Mouse (Mus musculus): ENCODE data around the gene Bloc1s1. TPM values are rescaled to one million over a fixed set of nuclear protein-coding genes. Genes with fewer than 3 reads are reported as not detected.

The Bloc1s1 gene
- polyA plus RNA-seq, 1 experiment from 2014 or later: 235 TPM

GRCm38 (mm10) chr10:128940475-128941061 is 16.7 kb upstream of the Bloc1s1 start:
- no peak for ATAC-seq (ENCODE audit: low FRiP score)
- no peak overlapping the region for H3K27ac ChIP-seq
- H3K4me2 ChIP-seq (replicated peaks): no peak overlapping the region
- 86% methylated on average over 10 of the region's 10 CpGs for WGBS
- H3K27me3 ChIP-seq: peaks cover 11% of the 10 kb centered on the region
- no peak overlapping the region for H3K4me3 ChIP-seq
- H3K9me3 ChIP-seq (replicated peaks): no peaks in the 10 kb centered on the region
- no peaks in the 10 kb centered on the region for H3K4me1 ChIP-seq
- H3K36me3 ChIP-seq: no peaks in the 10 kb centered on the region
- H3K9ac ChIP-seq: no peak overlapping the region

GRCm38 (mm10) chr10:128938974-128939373 is 15.1 kb upstream of the Bloc1s1 start:
- Histone ChIP-seq H3K36me3 (no peaks in the 10 kb centered on the region), H3K4me1 (peaks cover 7% of the 10 kb centered on the region), H3K27ac (no peak overlapping the region), H3K4me2 (replicated peaks) (no peak overlapping the region), H3K9ac (no peak overlapping the region), H3K9me3 (replicated peaks) (no peaks in the 10 kb centered on the region), H3K27me3 (peaks cover 27% of the 10 kb centered on the region), H3K4me3 (no peak overlapping the region)
- ATAC-seq (ENCODE audit: low FRiP score): no peak
- 62% methylated on average over 5 of the region's 5 CpGs for WGBS

- Histone ChIP-seq H3K9ac (no peak overlapping the region), H3K9me3 (replicated peaks) (no peaks in the 10 kb centered on the region), H3K4me3 (no peak overlapping the region), H3K36me3 (no peaks in the 10 kb centered on the region), H3K4me1 (peaks cover 10% of the 10 kb centered on the region), H3K27me3 (peaks cover 32% of the 10 kb centered on the region), H3K27ac (no peak overlapping the region), H3K4me2 (replicated peaks) (no peak overlapping the region)
- WGBS: 83% methylated on average over 9 of the region's 9 CpGs
- ATAC-seq (ENCODE audit: low FRiP score): no peak
Measured at GRCm38 (mm10) chr10:128938457-128938856, 14.6 kb upstream of the Bloc1s1 start.

DNA sequence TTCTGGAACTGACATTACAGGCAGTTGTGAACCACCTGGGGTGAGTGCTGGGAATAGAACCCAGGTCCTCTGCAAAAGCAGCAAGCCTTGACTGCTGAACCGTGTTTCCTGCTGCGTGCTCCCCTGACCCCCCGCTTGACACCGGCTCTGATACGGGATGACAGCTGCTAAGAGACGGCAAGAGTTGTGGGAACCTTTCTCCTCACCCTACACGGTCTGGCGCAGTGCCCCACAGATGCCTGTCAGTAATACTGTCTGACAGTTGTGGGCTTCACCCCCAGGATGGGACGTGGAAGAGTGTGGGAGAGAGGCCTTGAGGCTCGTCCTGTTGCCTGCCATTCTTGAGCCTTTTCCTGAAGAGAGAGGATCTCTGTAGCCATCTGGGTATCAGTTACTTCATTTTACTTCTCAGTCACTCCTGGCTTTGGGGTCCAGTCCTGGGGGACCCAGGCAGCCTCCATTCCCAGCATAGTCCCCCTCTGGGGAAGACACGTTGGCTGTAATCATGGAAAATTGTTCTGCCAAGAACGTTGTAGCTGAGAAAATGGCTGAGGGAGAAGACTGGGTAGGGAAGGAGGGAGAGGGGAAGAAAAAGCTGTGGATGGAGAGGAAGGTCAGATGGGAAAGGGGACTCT is 14.0 kb upstream of the Bloc1s1 start:
- H3K36me3 ChIP-seq: no peaks in the 10 kb centered on the region
- 68% methylated on average over 12 of the region's 12 CpGs for WGBS

GRCm38 (mm10) chr10:128935826-128936440 is 12.1 kb upstream of the Bloc1s1 start:
- H3K4me1 ChIP-seq: peaks cover 12% of the 10 kb centered on the region
- H3K27ac ChIP-seq: no peak overlapping the region
- H3K4me2 ChIP-seq (replicated peaks): no peak overlapping the region
- H3K4me3 ChIP-seq: no peak overlapping the region
- WGBS: 74% methylated on average over 8 of the region's 8 CpGs
- H3K9me3 ChIP-seq (replicated peaks): no peaks in the 10 kb centered on the region
- H3K9ac ChIP-seq: no peak overlapping the region
- ATAC-seq (ENCODE audit: low FRiP score): no peak
- no peaks in the 10 kb centered on the region for H3K36me3 ChIP-seq
- peaks cover 56% of the 10 kb centered on the region for H3K27me3 ChIP-seq

More for the DNA sequence above, 14.0 kb upstream of the Bloc1s1 start:
- Histone ChIP-seq H3K27ac (no peak overlapping the region), H3K4me3 (no peak overlapping the region), H3K9ac (no peak overlapping the region), H3K9me3 (replicated peaks) (no peaks in the 10 kb centered on the region), H3K27me3 (peaks cover 38% of the 10 kb centered on the region), H3K4me1 (peaks cover 12% of the 10 kb centered on the region), H3K4me2 (replicated peaks) (no peak overlapping the region)
- no peak for ATAC-seq (ENCODE audit: low FRiP score)

- Histone ChIP-seq H3K9ac (no peak overlapping the region), H3K4me3 (no peak overlapping the region), H3K27me3 (peaks cover 63% of the 10 kb centered on the region), H3K36me3 (no peaks in the 10 kb centered on the region), H3K27ac (no peak overlapping the region), H3K4me1 (peaks cover 12% of the 10 kb centered on the region), H3K4me2 (replicated peaks) (no peak overlapping the region), H3K9me3 (replicated peaks) (no peaks in the 10 kb centered on the region)
- WGBS: 65% methylated on average over 7 of the region's 7 CpGs
- no peak for ATAC-seq (ENCODE audit: low FRiP score)
Measured at GRCm38 (mm10) chr10:128934997-128935787, 11.4 kb upstream of the Bloc1s1 start.

GRCm38 (mm10) chr10:128933976-128934721 is 10.3 kb upstream of the Bloc1s1 start:
- peaks cover 70% of the 10 kb centered on the region for H3K27me3 ChIP-seq
- no peaks in the 10 kb centered on the region for H3K9me3 ChIP-seq (replicated peaks)
- H3K4me2 ChIP-seq (replicated peaks): peak overlapping the region; percentile 62
- H3K36me3 ChIP-seq: no peaks in the 10 kb centered on the region
- peaks cover 12% of the 10 kb centered on the region for H3K4me1 ChIP-seq
- 5% methylated on average over 21 of the region's 21 CpGs for WGBS
- H3K27ac ChIP-seq: no peak overlapping the region
- ATAC-seq (ENCODE audit: low FRiP score): peak; percentile 6; the same call in 1 of the 2 replicates
- peak overlapping the region; percentile 39 for H3K4me3 ChIP-seq
- H3K9ac ChIP-seq: peak overlapping the region; percentile 51

DNA sequence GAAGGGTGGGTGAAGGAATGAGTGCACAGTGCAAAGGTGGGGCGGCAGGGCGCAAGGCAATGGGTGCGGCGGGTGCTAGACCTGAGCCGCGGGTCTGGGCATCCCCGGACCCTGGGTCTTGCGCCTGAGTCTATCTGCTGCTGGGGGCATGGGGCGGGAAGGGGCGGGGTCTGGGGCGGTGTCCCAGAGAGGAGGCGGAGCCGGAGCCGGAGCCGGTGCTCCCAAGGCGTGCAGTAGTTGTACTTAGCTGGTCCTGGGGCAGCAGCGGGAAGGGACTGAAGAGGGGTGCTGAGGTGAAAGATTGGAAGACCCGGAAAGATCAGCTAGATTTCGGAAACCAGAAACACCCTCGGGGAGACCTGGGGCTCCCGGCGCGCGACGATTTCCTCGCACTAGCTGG is 9.7 kb upstream of the Bloc1s1 start, which contains the start of gene Itga7:
Gene Itga7 (plus strand): TSS at position 245 of the 400 bp plus-strand sequence.
- H3K4me3 ChIP-seq: peak within 1 kb of the TSS; percentile 39
- peaks cover 74% of the 10 kb centered on the region for H3K27me3 ChIP-seq
- under 1% methylated on average over 26 of the region's 26 CpGs for WGBS
- H3K4me2 ChIP-seq (replicated peaks): peak within 1 kb of the TSS; percentile 62
- H3K9me3 ChIP-seq (replicated peaks): no peaks in the 10 kb centered on the region
- no peak within 1 kb of the TSS for H3K27ac ChIP-seq
- no peaks in the 10 kb centered on the region for H3K36me3 ChIP-seq
- peak; percentile 86 for ATAC-seq (ENCODE audit: low FRiP score)
- H3K9ac ChIP-seq: peak within 1 kb of the TSS; percentile 51
- H3K4me1 ChIP-seq: peaks cover 12% of the 10 kb centered on the region

GRCm38 (mm10) chr10:128931441-128931840 is 7.6 kb upstream of the Bloc1s1 start:
- 69% methylated on average over 2 of the region's 2 CpGs for WGBS
- Histone ChIP-seq H3K4me2 (replicated peaks) (no peak overlapping the region), H3K27ac (no peak overlapping the region), H3K27me3 (peaks cover 82% of the 10 kb centered on the region), H3K4me1 (peaks cover 12% of the 10 kb centered on the region), H3K9me3 (replicated peaks) (no peaks in the 10 kb centered on the region), H3K36me3 (no peaks in the 10 kb centered on the region), H3K4me3 (no peak overlapping the region), H3K9ac (no peak overlapping the region)
- no peak for ATAC-seq (ENCODE audit: low FRiP score)

- Histone ChIP-seq H3K4me3 (no peak overlapping the region), H3K9ac (no peak overlapping the region), H3K9me3 (replicated peaks) (no peaks in the 10 kb centered on the region), H3K36me3 (no peaks in the 10 kb centered on the region), H3K4me1 (peaks cover 12% of the 10 kb centered on the region), H3K27ac (no peak overlapping the region), H3K27me3 (peaks cover 66% of the 10 kb centered on the region), H3K4me2 (replicated peaks) (no peak overlapping the region)
- ATAC-seq (ENCODE audit: low FRiP score): no peak
- 64% methylated on average over 7 of the region's 7 CpGs for WGBS
Measured at GRCm38 (mm10) chr10:128929638-128930378, 6.0 kb upstream of the Bloc1s1 start.

DNA sequence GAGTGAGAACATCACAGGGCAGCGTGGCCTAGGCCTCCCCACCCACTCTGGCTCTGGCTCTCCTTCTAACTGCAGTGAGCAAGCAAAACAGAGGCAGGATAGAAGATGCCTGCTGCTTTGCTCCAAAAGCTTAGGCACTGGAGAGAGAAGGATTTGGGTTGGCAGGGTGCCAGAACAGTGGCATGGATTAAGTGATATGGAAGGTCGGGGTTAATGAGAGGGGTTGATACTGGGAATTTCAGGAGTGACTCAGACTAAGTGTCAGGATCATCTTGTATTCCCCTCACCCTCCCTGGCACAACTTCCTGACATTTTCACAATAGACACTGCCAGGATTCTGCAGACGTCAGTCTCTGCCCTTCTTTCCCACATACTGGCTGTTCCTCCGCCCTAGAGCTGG is 4.5 kb upstream of the Bloc1s1 start:
- H3K4me3 ChIP-seq: no peak overlapping the region
- no peaks in the 10 kb centered on the region for H3K9me3 ChIP-seq (replicated peaks)
- no peaks in the 10 kb centered on the region for H3K36me3 ChIP-seq
- H3K4me2 ChIP-seq (replicated peaks): no peak overlapping the region
- peaks cover 7% of the 10 kb centered on the region for H3K4me1 ChIP-seq
- H3K27ac ChIP-seq: no peak overlapping the region
- no peak overlapping the region for H3K9ac ChIP-seq
- ATAC-seq (ENCODE audit: low FRiP score): no peak
- 41% methylated on average over 4 of the region's 4 CpGs for WGBS
- H3K27me3 ChIP-seq: peaks cover 52% of the 10 kb centered on the region

Measured in hindbrain, embryonic 12.5 days (tissue).